Mouse (Mus musculus) myocyte (in vitro differentiated cells): ENCODE data around the gene Wdr13.

Experiments used
- E2F4 ChIP-seq: IDR thresholded peaks from one replicate; pipeline ENCODE4 v1.6.1; 2011; ENCODE audit warnings: mild to moderate bottlenecking, control low read depth, moderate library complexity; ENCODE audit not compliant: insufficient read depth
- MAX ChIP-seq: IDR thresholded peaks from one replicate; pipeline ENCODE4 v1.6.1; 2011; ENCODE audit warnings: low read depth, mild to moderate bottlenecking, control low read depth
- MYOG ChIP-seq, 3 experiments: IDR thresholded peaks; one replicate each; pipeline ENCODE4 v1.6.1; 2011; ENCODE audit warnings: control low read depth in 2 of 3, low read depth in 2 of 3, mild to moderate bottlenecking in 2 of 3; ENCODE audit not compliant: insufficient read length in 2 of 3, control insufficient read depth in 1 of 3, insufficient read depth in 1 of 3
- POLR2A ChIP-seq: IDR thresholded peaks from one replicate; pipeline ENCODE4 v1.6.1; 2011; ENCODE audit warnings: low read depth, mild to moderate bottlenecking, control low read depth, moderate library complexity; ENCODE audit not compliant: insufficient read length
- REST ChIP-seq: IDR thresholded peaks from one replicate; pipeline ENCODE4 v1.6.1; 2011; ENCODE audit warnings: mild to moderate bottlenecking, control low read depth, moderate library complexity; ENCODE audit not compliant: insufficient read depth, insufficient read length
- SRF ChIP-seq: IDR thresholded peaks from one replicate; pipeline ENCODE4 v1.6.1; 2011; ENCODE audit warnings: low read depth; ENCODE audit not compliant: control insufficient read depth, insufficient read length
- TCF12 ChIP-seq: IDR thresholded peaks from one replicate; pipeline ENCODE4 v1.6.1; 2011; ENCODE audit warnings: mild to moderate bottlenecking, control low read depth; ENCODE audit not compliant: poor library complexity, insufficient read depth, severe bottlenecking
- TCF3 ChIP-seq: IDR thresholded peaks from one replicate; pipeline ENCODE4 v1.6.1; 2011; ENCODE audit warnings: low read depth, control low read depth; ENCODE audit not compliant: insufficient read length
- USF1 ChIP-seq: IDR thresholded peaks from one replicate; pipeline ENCODE4 v1.6.1; 2011; ENCODE audit warnings: low read depth, mild to moderate bottlenecking, control low read depth, moderate library complexity

GRCm38 (mm10) chrX:8175504-8176385, 43.1 kb upstream of the Wdr13 start, which contains the start of gene Tbc1d25:
- TF ChIP-seq E2F4, result no peak
- no peak for TF ChIP-seq TCF3
- TF ChIP-seq POLR2A, result peak; percentile 56
- peak; percentile 49 for TF ChIP-seq USF1
- TF ChIP-seq TCF12, result no peak
- TF ChIP-seq REST, result no peak
- TF ChIP-seq MYOG (IDR thresholded peaks at IDR 0.05; ENCODE audit: control insufficient read depth in 1 of 3, insufficient read depth in 1 of 3, insufficient read length in 2 of 3, low read depth in 2 of 3), result no peak
- TF ChIP-seq MAX, result peak; percentile 81
- no peak for TF ChIP-seq SRF
